Mouse (Mus musculus): ENCODE measurements around the gene Fxyd7. TPM values are rescaled to one million over a fixed set of nuclear protein-coding genes. Genes with fewer than 3 reads are reported as not detected.

The Fxyd7 gene
- 10 to 100 TPM in 1 of 2 experiments, 1 to 10 TPM in 1; 8.9 to 13.3 TPM for total RNA-seq (2021)
- long read RNA-seq, experiment 1, partial matches to known transcripts: 0 of 3 reads
- long read RNA-seq, experiment 1, other reads (novel, unspliced or antisense): 1 of 3 reads
- long read RNA-seq, experiment 2, transcript Fxyd7-201 (6 exons, 693 nt): major isoform, 8 of 12 reads
- long read RNA-seq, experiment 2, partial matches to known transcripts: 1 of 12 reads
- long read RNA-seq, experiment 2, other reads (novel, unspliced or antisense): 1 of 12 reads

DNA sequence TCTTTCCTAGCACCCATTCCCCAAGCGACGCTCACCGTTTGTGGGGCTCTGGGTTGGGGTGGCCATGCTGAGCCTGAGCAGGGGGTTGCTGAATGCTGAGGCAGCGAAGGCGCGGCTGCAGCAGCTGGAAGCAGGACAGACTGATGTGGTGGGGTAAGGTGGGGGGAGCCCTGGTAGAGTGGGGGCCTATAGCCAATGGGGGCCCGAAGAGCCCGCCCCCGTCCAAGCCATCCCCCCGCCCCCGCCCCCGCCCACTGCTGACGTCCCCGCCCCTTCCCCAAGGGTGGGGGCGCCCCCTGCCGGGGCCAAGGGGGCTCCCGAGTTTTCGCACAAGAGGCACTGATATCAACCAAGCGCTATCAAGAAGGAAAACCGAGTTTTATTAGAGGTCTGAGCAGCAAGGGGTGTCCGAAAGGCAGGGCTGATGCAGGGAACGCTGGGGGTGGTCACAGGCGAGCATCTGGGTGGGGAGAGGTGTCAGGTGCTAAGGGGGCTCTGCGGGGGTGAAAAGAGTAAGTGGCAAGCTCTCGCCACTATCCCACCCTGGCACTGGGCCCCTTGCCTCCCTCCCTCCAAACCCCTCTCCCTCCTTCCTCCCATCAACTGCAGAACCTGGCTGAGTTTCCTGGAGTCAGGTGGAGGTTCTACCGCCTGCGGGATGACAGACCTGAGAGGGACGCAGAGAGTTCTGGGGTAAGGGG, at the start of gene Fxyd7:
Fxyd7 (minus strand) TSS at position 147 of the 701 bp plus-strand sequence.
- DNase-seq (ENCODE audit: low spot score in 2 of 2): no peak

DNA sequence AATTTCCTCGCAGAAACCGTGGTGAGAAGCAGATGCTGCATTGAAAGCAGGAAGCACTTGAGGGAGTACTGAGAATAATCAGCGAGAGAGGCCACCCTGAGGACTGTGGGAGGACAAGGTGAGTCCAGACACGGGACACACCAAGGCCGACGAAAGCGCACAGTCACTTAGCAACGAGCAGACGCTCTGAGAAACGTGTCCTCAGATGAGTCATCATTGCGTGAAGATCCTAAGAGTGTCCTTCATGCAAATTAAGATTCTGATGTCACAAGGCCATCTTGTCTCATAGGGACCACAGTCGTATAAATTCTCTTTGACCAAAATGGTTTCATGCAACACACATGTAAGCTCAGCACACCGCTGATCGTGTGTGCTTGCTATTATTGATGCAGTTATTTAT, 49.5 kb upstream of the Fxyd7 start:
- DNase-seq (ENCODE audit: low spot score in 2 of 2): no peak

DNA sequence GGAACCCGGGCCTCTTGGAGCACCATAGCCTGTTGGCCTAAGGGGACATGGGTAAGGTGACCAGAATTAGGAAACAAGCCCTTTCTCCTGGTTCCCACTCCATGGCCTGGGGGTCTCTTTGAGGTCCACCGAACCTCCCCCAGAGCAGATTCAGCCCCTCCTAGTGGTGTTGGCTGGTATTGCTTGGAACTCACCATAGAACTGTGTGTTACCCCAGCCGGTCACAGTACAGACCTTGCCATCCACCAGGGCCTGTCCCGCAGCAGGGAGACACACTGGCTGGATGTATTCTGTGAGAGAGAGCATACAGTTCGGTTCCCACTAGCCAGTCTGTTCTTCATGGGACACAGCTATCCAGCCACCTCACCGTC, 48.3 kb upstream of the Fxyd7 start:
- DNase-seq (ENCODE audit: low spot score in 2 of 2): no peak

DNA sequence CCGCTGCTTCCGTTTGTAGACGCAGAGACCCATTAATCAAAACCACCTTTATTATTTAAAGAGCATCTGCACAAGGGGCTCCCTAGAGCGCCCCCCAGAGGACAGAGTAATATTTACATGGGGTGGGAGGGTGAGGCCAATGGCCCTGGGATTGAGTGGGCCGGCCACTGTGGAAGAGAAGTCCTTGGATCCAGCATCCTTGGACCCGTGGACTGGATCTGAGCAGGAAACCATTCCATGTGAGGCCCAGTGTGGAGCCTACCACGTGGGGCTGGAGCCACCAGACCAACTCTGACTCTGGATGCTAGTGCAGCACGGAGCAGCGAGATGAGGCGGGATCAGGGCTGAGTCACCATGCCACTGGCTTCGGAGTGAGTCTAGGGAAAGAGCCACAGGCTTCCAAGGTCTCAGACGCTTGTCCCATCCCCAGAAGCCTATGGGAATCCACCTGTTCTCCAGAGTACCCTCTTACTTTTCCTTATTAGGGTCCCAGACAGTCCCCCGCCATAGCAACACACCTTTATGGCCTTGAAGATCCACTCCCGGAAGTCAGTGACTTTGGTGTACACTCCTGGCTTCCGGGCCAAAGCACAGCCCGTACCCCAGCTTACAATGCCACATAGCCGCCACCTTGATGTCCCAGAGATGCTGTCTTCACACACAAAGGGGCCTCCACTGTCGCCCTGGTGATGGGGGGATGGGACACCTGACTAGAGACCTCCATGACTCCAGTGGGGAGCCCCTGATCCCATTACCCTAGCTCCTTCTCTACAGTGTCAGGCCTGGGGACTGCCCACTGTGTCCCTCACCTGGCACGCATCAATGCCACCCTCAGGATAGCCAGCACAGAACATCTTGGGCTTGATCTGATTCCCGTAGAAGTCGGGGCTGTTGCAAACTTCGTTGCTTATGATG, 47.7 kb upstream of the Fxyd7 start:
- peak in 1 of 2 experiments; percentile 26 for DNase-seq (ENCODE audit: low spot score in 2 of 2)

DNA sequence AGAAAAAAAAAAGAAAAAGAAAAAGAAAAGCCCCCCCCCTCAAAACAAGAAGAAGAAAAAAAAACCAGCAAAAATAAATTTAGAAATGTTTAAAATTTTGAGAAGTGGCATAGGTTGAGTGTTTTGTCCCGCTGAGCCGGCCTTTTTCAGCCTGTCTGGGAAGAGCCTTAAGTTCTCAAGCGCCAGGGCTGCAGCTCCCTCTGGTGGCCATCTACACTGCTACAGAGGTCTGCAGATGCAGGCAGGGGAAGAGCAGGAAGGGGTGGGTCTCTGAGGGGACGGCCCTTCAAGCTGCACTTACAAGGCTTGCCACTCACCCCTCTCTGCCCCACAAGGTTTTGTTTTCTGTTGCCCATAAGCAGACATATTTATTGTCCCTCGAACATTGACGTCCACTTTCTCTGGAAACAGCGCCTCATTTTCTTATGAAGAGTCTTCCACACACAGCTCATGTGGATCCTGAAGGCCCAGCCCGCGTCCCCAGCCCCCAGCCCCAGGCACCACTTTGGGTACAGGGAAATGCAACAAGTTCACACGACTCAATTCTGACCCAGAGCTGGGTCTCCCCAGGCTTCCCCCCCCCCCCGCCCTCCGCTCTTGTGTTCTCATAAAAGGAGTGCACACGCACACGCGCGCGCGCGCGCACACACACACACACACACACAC, 46.4 kb upstream of the Fxyd7 start:
- DNase-seq (ENCODE audit: low spot score in 2 of 2): peak; percentile 66 to 79

DNA sequence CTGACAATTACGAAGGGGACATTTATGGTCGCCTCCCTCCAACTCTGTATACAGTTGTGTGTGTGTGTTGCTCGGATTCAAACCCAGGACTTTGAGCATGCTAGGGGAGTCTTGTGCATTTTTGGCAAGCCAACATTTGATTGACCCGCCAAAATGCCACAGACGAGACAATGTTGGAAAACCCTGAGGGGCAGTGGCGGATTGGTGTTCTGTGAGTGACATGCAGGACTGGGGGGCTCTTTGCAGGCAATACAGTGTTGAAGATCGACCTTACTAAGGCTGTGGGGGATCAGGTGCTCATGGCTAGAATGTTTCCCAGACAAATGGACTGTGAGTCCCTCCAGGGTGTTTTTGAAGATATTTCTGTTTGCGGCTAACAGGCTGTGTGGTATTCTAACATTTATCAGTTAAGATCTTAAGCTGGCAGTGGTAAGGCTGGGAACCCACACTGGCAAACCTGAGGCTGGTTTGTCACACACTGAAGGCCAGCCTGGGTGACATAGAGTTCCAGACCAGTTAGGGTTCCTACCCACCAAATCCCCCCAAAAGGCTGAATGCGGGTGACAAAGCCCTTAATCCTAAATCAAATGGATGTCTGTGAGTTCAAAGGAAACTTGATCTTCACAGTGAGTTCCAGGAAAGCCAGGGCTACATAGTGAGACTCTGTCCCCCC, 45.8 kb upstream of the Fxyd7 start:
- no peak for DNase-seq (ENCODE audit: low spot score in 2 of 2)

DNA sequence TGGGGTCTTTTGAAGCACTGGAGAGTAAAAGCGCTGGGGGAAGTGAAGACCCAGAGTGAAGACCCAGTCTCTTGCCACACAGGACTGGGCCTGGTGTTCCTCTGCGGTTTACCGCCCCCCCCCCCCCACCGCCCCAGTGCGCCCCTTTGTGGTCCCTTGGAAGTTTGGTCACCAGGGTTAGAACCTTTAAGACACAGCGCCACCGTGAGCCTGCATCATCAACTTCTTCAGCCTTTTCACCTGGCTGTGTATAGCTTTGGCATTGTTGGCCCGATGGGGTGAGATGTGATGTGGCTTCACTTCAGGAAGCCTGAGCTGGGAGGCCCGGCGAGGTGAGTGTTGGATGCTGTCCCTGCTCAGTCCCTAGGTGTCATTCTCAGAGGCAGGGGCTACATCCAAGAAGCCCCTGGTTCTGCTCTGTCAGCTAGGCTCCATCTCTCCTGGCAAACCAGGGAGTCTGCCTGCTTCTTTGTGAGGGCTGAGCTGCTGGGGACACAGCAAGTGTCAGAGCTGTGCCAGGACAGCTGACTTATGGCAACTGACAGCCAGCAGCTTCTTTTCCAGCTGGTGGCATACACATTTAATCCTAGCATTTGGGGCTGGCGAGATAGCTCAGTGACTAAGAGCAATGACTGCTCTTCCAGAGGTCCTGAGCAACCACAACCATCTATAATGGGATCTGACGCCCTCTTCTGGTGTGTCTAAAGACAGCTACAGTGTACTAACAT, 43.7 kb upstream of the Fxyd7 start:
- DNase-seq (ENCODE audit: low spot score in 2 of 2): no peak

DNA sequence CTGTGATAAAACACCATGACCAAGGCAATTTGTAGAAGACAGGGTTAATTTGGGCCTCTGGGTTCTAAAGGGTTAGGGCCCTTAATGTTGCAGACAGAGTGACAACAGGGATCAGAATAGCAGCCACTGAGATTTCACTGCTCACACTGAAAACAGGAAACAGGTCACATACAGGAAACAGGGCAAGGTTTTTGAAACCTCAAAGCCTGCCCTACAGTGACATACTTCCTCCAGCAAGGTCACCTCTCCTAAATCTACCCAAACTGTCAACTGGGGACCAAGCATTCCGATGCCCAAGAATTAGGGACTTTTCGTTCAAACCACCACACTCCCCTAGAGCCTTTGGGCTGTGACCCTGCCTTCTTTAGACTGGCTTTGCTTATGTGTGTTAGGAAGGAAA, 38.5 kb upstream of the Fxyd7 start:
- no peak for DNase-seq (ENCODE audit: low spot score in 2 of 2)

DNA sequence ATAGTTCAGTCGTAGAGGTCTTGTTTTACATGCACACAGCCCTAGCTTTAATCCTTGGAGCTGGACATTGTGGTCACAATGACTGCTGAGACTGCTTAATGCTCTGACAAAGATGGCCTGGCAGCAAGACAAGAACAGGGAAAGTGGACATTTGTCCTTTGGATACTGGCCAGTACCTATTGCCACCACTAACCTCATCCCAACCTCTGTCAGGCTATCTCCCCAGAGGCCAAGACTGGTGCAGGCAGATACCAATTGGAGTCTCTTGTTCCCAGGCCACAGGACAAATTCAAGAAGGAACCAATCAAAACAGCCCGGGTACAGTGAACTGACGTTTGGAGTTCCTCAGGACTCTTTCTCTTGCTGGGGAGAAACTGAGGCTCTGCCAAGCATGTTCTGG, 36.9 kb upstream of the Fxyd7 start:
- DNase-seq (ENCODE audit: low spot score in 2 of 2): no peak

DNA sequence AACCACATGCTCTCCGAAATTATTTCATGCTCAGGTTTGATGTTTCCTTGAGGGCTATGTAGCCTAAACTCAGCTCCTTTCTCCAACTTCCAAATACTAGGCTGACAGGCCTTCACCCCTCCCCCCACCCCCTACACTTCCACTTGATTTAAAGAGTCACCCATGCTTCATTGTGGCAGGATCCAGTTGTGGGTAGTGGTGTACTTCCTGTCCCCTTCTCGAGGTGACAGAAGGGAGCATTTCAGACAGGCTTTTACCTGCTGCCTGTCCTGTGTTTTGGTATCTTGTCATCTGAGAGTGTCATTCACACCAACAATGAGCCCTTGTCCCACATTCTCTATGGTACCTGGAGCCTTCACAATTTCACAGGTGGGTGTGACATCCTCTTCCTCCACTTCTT, 36.0 kb upstream of the Fxyd7 start:
- DNase-seq (ENCODE audit: low spot score in 2 of 2): no peak

DNA sequence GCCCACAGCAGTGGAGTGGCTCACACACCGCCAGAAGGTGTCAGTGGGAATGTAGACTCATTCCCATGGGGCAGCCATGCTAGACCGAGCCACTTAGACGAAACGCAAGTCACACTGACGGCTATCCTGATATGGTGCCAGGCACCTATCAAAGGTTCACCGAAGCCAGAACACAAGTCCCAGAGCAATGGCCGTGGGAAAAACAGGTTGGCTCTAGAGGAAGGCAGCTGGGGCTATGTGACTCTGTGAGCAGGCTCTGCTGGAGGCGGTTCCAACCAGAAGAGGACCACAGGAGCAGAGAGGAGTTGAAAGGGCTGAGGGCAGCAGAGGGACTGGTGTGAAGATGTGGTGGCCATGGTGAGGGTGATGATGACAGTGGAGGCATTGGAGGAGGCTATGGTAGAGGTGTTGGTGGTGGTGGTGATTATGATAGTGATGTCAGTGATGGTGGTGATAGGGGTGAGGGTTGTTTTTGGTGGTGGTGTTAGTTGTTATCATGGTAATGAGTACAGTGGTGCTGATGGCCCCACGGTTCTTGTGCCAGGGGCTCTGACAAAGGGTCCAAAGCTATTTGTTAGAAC, 35.0 kb upstream of the Fxyd7 start:
- DNase-seq (ENCODE audit: low spot score in 2 of 2): no peak

DNA sequence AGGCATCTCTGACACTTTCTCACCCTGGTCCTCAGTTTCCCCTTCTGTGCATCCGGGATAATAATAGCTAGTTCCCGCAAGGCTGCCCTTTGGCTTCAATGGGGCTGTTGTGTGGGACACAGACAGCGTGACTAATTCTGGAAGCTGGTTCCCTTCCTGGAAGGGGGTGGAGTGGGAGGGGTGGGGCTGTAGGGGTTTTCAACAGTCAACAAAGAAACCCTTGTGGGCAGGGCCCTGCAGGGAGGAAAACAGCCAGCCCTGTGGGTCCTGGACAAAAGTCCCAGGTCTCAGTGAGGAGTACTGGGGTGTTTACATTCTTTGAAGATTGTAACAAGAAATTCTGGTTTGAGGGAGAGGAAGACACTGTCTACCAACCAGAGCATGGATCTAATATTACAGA, 33.9 kb upstream of the Fxyd7 start:
- DNase-seq (ENCODE audit: low spot score in 2 of 2): no peak

DNA sequence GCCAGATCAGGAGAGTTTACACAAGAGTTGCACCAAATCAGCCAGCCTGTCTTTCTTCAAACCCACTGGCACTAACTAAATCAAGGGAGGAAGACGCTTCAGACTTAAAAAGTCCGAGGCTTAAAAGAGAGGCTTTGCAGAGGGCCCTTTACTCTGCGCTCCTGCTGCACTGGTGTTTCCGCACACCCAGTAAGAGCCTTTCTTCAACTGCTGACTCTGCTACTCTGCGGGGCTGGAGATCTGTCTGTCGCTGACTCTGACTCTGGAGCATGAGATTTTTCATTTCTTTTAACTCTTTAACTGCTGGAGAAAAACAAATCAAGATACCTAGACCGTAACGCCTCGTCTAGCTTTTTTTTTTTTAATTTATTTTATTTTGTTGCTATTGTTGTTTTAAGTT, 32.9 kb upstream of the Fxyd7 start:
- no peak for DNase-seq (ENCODE audit: low spot score in 2 of 2)

DNA sequence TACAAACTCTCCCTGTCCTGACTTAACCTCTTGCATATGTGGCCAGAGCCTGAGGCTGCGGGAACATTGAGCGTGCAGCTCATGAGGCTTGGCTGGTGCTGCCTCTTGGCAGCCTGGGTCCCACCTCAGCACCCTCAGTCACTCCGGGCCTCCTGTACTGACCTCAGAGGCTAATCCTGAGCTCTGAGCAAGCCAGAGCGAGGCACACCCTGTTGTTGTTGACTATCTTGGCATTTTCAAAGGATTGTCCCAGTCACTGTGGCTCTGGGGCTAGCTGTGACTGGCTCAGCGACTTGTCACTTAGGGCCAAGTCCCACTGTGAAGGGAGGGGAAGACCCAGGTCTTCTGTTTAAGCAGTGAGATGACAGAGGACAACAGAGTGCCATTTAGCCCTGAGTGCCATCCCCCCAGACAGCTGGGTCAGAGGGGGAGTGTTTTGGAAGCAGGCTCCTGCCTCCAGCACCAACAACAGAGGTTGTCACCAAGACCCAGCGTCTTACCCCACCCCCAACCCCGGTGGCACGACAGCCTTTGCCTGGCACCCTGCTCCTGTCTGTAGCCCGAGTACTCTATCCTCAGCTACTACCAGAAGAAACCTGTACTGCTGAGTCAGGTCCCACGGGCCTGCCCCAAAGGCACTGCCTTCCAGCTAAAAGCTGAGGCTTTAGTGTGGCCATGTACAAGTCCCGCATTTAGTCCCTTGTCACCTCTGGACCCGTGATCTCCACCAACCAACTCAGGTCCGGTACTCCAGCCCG, 31.7 kb upstream of the Fxyd7 start:
- no peak for DNase-seq (ENCODE audit: low spot score in 2 of 2)

DNA sequence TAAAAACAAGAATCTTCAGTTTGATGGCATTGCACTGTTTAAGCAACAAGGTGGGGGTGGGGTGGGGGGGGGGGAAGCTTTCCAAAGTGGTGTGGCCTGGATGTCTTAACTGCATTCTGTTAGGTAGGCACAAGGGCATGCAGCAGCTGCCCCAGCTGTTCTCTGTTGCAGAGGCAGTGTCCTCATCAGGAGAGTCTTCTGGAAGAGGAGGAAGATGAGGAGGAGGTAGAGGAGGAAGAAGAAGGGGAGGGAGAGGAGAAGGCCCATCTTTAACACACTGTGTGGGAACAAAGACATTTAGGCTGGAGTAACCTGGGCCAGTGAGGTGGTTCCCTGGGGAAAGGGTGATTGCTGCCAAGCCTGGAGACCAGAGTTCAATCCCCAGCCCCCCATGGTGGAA, 30.8 kb upstream of the Fxyd7 start:
- DNase-seq (ENCODE audit: low spot score in 2 of 2): no peak

DNA sequence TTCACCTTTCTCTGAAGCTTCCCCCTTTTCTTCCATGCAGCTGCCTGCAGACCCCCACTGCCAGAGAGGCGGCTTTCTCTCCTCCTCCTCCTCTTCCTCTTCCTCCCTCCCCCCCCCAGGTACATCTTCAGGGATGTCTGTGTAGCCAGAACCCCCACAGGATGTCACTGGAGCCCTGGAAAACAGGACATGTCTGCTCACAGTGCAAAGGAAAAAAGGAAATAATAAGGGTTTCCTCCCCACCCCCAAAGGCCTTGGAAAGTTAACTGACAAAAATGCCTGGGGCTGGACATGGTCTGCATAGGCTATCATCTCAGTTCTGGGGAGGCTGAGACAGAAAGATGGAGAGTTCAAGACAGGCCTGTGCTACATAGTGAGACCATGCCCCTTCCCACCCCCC, 29.8 kb upstream of the Fxyd7 start:
- DNase-seq (ENCODE audit: low spot score in 2 of 2): no peak

DNA sequence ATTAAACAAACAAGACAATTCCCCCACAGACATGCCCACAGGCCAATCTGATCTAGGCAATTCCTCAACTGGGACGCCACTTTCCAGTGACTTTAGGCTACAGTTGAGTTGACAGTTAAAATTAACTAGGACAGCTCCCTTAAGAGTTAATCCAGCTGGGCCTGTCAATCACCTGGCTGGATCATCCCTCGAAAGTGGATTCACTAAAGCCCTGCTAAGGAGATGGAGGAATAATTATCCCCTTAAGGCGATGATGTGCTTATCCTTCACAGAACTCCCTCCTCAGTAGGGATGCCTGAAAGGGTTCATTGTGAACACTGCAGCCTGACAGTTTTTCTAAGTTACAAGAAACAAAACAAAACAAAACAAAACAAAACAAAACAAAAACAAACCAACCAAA, 29.3 kb upstream of the Fxyd7 start:
- DNase-seq (ENCODE audit: low spot score in 2 of 2): no peak

DNA sequence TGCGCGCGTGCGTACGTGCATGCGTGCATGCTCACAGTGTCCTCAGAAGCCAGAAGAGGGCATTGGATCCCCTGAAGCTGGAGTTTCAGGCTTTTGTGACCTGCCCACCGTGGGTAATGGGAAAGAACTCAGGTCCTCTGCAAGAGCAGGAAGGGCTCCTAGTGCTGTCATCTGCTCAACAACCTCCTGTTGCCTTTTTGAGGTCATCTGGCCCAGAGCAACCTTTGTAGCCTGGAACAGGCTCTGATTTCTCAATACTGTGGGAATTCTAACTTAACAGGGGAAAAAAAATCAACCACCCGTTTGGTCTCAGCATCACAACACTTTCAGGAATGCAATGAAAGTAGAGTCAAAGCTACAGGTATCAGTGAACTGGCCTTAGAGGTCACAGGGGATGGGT, 28.4 kb upstream of the Fxyd7 start:
- DNase-seq (ENCODE audit: low spot score in 2 of 2): no peak

DNA sequence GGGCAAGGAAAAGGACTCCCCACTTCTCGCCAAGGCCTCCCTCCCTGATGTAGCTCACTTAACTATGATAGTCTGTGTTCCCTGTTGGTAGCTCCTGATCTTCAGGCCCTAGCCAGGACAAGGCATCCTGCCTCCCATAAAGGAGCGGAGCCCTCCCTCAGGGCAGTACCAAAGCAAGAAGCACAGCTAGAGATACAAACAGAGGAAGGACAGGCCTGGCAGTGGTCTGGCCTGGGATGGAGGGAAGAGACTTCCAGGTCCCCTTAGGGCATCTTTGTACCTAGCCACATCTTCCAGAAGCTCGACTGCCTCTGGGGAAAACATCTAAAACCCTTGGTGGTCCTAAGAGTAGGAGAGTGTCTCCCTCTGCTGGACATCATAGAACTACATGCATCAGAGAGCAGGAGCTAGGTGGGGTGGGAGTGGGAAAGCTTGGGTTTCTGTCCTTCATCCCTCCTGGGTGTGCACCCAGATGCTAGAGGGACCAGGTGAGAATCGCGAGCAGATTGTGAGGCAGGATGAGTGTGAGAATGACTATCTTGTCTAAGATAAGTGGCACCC, 26.7 kb upstream of the Fxyd7 start:
- no peak for DNase-seq (ENCODE audit: low spot score in 2 of 2)

Data from adrenal gland, postnatal 4 days (tissue).